Mouse (Mus musculus) kidney, adult 11 months (tissue): ENCODE data around the gene Slx4ip.

Source experiments
- DNase-seq: peaks from one replicate; pipeline ENCODE4 v3.0.0; 2022

The Slx4ip gene

DNA sequence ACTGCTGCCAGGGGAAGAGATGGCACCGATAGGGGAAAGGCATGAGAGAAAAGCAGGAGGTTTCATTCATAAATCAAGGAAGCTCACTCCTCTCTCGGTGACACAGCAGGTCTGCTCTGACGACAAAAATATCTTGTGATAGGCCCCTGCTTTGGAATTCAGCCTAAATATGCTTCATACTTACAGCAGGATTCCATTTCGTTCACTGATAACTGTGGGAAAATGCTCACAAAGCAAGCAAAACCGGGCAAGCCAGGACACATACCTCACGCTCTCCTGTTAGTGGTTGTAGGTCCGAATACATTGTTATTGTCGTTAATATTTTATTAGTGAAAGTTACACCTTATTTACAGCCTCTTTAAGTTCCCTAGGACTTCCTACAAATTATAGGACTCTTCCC, 216.9 kb downstream of the Slx4ip start:
- no peak for DNase-seq

- DNase-seq = no peak
These were observed 218.5 kb downstream of the Slx4ip start for GRCm38 (mm10) chr2:137109321-137110213.

GRCm38 (mm10) chr2:137110214-137110898, 219.3 kb downstream of the Slx4ip start:
- DNase-seq = peak; percentile 54

GRCm38 (mm10) chr2:137113288-137114061, 222.5 kb downstream of the Slx4ip start:
- no peak for DNase-seq

DNA sequence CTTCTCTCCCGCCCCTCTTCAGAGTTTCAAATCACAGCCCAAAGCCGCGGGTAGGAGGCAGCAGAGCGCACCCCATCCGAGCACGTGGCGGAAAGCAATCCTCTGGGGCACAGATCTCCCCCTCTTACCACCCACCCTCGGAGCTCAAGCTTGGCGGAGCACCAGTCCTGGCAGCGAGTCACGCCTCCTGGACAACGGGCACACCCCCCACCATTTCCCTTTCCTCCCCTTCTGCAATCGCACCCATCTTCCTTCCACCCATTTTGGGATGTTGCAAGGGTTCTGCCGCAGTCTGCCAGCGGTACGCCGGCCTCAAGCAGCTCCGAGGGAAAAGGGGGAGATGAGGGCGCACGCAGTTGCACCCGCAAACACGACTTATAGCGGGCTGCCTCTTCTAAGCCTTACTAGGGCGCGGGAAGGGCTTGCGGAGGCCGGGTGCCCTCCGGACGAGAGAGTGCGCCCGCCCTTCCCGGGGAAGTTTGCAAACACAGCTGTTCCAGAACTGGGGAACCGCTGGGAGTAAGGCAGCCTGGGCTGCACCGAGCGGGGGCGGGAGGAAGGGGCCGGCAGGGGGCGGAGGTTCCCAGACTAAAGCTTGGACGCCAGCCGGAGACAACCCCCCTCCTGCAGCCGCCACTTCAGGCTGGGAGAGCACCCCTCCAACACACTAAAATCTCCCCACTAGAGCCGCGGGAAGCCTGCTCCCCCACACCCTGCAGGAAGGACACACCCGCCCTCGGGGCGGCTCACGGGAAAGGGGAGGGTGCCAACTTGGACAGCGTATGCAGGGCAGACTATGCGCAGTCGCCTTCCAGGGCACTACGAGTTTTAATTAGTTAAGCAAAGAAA, 223.5 kb downstream of the Slx4ip start:
- peak; percentile 77 for DNase-seq

- no peak for DNase-seq
These were observed 224.4 kb downstream of the Slx4ip start for GRCm38 (mm10) chr2:137115241-137116024.

DNA sequence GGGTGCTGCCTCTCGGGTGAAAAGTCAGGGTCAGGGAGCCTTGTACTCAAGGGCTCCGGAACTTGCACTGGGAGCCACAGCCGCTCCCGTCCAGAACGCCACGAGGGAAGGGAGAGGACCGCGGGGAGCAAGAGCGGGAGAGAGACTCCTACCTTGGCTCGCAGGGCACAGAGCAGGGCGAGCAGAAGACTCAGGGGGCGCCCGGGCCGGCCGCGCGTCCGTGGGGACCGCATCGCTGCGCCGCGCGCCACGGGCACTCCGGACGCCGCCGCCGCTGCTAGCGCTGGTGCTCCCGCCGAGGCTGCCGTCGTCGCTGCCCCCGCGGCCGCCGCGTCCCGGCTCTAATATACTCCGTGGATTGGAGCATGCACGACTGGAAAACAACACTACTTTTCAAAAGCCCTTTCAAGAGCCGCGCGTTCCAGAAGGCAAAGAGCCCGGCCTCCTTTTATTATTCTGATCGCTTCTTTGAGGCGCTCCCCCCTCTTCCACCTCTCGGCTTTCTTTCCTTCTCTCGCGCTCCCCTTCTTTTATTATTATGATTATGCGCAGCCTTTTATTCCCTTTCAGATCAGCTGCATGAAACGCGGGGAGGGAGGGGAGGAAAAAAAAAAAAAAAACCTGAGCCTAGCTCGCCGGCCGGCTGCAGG, 225.1 kb downstream of the Slx4ip start, which contains the start of gene Jag1:
Gene Jag1, minus strand, starts transcription at position 620 of the 650 bp plus-strand sequence.
- DNase-seq = peak; percentile 34

GRCm38 (mm10) chr2:137116675-137117320, 225.8 kb downstream of the Slx4ip start:
- peak; percentile 92 for DNase-seq

DNA sequence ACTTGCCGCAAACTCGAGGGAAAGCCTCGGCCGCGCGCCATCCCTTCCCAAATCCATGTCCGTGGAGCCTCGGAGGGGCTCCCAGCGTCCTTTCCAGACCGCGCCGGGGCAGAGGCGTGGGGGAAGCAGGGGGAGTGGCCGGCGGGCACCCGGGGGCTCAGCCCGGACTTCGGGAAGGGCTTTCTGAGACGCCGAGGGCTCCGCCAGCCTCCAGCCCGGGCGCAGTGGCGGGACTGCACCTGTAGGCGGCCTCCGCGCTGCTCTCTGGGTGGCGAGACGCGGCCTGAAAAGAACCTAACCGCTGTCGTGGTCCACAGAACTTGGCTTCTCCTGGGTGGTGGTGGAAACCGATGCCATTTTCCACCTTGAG, 226.3 kb downstream of the Slx4ip start:
- DNase-seq = peak; percentile 87
